Mouse (Mus musculus) 3T3-L1 (cell line): ENCODE measurements at regions not wholly inside any gene's neighbourhood (a gene's known extent, or its start where the extent isn't known, plus 50 kb on each side); places are given as distances from the start of the nearest gene placed in this dataset.

ENCODE experiments used
- DNase-seq: peaks from one replicate; pipeline ENCODE4 v3.0.0-alpha.2; 2015; ENCODE audit warnings: low read depth, low spot score

DNA sequence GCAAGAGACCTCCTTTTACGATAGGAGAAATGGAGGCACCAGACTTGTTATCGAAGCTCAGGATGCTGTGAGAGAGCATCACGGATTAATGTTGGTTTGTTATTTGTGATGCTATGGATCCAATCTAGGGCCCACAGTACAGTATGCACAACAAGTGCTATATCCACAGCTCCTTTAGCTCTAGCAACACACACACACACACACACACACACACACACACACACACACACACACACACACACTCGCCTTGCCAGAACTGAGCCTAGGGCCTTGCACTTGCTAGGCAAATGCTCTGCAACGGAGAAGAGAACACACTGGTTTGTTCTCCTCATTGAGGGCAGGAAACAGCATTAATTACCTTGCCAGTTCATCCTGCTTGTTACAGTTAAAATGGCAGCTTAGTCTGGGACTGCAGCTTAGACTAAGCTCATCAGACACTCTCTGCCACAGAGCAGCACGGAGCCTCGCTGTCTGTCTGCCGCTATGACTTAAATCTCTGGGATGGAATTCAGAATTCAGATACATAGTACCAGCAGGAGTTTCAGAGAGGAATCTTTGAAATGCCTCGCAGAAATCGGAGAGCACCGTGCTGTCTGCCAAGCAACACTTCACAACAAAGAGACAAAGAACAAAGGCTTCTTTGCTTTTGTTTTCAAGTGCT is 285.0 kb downstream of the Rngtt start:
- DNase-seq, result no peak

DNA sequence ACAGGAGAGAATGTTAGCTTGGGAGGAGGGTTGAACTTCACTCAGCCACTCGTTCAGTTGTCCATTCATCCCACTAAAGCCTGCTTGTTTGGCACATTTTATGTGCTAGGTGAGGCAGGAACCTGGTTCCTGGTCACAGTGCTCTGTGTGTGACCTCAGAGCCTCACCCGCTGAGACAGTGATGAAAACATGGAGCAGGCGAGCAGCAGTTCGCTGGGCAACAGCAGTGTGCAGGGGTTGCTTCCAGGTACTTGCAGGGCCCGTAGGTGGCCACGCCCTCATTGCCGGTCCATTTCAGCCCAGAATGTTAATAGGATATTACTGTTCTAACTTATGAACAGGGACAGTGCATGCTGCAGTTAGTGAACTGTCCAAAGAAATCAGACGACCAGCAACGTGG is 285.7 kb downstream of the Rngtt start:
- DNase-seq, result no peak

DNA sequence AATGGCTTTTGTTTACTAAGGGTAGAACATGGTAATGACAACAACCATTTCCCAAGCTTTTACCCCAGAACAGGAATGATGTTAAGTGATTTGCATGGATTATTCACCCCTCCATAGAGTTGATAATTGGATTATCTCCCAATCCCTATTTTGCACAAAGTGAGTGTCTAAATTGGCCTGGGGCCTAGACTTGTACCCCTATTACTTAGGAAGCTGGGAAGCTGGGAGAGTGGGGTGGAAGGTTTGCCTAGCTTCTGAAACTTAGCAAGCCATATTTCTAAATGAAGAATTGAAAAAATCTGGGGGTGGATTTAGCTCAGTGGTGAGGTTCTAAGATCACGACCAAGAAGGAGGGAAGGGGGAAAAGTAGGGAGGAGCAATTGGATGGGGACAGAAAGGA is 289.9 kb downstream of the Rngtt start:
- DNase-seq, result no peak

DNA sequence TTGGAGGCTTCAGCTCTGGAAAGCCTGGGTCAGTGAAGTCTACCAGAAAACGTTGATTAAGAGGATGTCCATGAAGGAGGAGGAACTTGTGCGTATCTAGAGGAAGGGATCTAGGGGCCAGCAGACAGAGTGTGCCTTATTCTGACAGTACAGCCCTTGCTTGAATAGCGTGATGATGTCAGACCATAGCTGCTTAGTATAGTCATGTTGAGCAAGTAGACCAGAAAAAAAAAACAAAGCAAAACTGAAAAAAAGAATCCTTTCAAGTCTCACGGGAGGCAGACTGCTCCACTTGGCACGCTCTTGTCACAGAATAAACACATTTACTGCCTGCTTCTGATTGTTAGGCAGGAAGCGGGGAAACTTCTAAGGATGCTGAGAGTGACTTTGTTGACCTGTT is 290.7 kb downstream of the Rngtt start:
- DNase-seq, result no peak

DNA sequence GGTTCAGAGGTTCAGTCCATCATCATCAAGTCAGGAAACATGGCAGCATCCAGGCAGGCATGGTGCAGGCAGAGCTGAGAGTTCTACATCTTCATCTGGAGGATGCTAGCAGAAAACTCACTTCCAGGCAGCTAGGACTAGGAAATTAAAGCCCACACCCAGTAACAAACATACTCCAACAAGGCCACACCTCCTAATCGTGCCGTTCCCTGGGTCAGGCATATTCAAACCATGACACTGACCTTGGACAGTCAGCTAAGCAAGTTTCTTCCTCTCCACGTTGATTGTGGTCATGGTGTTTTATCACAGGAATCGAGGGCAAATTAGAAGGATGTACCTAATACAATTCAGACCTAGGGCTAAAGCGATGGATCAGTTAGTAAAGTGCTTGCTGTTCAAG is 294.5 kb downstream of the Rngtt start:
- DNase-seq, result no peak

DNA sequence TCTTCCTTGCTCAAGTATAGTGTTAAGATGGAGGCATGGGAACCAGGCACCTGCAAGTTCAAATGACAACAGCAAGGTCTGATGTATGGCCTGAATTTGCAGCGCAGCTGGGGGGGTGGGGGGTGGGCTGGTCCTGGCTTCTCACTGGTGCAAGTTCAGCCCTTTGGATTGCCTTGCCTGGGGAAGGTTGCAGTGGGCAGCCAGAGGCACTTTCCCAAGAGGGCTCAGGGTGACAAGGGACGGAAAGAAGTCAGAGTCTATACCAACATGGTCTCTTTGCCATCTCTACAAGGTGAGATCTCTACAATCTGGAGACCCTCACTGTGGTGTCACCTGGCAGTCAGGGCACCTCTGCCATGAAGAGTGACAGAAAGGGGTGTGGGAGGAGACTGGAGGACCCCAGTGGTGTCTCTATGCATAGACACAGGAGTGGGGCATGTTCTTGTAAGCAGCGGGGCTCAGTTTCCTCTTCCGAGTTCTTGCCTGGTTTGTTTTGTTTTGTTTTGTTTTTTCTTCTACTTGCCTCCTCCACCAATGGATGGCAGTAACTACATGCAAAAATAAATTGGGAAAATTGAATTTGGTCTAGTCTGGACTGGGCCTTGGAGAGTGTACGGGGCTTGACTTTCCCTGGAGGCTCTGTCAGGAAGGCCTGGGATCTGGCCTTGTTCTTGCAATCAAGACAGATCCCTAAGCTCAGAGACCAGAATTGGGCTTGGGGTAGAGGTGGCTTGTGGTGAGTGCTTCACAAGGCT is 284.4 kb upstream of the Cnr1 start:
- no peak for DNase-seq

DNA sequence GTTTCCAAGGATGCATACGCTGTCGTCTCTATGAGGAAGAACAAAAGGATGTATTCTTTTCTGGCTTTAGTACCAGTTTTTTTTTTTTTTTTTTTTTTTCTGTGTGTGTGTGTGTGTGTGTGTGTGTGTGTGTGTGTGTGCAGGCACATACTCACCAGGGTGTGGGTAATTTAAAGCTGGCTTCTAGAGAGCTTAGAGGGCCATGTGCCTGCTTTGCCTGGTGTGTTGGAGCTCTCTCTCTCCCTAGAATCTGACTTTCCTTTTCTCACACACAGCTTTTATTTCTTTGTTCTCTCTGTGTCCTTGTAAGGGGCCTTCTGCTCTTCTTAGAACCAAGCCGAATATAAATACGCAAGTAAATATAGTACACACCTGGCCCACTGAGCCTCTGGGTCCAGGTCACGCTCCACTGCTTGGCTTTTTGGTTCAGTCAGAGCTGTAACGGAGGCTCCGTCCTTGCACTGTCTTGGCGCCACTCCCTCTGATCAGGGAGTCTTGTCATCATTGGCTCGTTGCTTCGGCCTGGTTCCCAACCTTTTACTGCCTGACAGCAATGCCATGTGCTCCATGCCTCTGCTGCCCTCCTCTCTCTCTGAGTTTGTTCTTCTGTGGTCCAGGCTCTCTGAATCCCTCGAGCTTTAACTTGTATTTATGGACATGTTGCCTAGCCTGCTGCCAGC is 283.7 kb upstream of the Cnr1 start:
- DNase-seq, result no peak

DNA sequence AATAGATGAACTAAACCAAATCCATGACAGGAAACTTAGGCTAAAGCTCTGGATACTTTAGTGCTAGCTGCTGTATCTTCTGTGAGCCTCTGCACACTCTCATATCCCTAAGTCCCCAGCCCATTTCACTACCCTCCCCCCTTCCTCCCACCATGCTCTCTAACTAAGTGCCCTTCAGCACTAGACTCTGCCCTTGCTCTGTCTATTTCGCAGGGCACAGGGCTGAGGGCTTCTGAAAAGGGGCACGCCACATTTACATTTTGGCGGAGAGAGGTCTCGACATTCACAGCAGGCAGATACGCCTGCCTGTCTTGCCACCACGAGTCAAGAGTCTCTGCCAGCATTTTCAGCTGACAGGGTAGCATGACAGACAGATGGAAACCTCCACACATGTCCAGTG is 282.5 kb upstream of the Cnr1 start:
- no peak for DNase-seq

DNA sequence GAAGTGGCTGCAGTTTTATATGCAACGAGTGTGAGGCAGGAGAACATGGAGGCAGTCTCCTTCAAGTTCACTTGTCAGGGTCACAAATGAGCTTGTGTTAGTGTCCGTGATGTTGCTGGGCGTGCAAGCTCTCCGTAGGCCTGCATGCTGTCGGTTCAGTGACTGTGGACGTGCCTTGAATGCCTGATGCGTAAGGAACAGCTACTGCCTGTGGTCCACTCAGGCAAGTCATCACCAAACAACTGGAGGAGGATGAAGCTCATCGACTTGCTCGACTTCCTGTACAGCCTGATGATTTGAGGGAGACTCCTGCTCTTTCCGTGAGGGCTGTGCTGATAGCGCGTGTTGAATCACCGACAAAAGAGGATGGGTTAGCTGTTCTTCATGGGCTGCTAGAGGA is 281.9 kb upstream of the Cnr1 start:
- no peak for DNase-seq

DNA sequence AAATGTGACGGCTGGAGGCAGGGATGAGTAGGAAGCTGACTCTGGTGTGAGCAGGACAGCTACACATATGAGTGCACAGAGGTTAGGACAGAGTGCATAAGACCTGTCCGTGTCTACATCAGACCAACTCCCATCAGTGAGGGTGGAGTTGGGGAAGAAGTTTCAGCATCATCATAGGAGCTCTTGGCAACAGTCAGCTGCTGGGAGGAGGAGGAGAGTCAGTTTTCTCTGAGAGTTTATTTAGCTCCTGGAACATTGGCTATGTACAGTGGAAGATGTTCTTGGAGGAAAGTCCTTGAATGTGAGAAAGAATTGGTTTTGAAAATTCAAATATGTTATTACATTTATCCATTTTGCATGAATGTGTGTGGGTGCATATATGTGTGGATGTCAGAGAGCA is 279.2 kb upstream of the Cnr1 start:
- DNase-seq, result no peak

DNA sequence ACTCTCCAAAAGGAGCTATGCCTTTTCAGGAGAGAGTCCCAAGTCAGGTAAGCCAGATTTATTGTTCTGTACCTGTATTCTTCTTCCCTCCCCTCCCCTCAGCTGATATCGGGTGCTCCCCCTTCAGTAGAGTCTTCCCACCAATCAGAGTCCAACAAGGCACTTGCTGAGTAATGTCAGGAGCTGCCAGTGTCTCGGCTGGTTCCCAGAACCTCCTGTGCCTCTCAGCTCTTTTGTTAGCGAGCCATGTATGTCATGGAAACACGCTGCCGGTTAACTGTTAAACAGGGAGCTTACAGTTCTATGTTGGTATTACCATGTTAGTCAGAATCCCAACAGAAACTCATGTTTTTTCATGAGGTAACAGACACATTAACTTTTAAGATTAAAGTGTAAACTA is 273.1 kb upstream of the Cnr1 start:
- no peak for DNase-seq

DNA sequence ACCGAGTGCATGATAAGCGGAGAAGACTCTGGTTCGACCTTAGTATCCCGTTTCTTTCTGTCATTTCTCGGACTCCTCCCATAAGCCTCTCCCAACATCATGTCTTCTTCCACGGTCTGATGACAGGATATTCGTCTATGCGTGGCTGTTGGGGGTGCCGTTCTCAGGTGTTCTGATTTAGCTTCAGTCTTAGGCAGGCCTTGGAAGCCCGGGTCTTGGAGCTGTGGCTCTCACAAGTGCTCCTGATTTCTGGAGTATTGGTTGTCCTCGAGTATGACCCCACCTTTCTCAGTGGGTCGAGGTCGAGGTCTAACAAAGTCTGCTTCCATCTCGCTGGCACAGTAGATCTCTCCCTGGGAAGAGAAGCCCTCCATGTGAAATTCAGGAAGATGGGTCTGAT is 264.6 kb upstream of the Cnr1 start:
- DNase-seq, result no peak

DNA sequence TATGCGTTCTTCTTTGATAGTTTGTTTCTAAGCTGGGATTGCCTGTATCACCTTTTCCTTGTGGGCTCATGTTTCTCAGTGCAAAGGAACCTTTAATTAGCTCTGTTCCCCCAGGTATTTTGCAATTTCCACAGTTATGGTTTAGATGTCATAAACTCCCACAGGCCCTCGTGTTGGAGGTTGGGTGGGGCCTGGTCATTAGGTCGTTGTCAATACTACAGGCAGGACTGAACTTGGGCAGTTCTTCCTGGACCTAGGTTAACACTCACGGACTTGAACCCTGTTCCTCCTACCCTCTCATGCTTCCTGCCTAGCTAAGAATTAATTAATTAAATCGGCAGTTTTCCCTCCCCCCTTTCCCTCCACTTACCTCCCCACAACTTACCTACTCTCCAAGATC is 263.8 kb upstream of the Cnr1 start:
- DNase-seq, result no peak

DNA sequence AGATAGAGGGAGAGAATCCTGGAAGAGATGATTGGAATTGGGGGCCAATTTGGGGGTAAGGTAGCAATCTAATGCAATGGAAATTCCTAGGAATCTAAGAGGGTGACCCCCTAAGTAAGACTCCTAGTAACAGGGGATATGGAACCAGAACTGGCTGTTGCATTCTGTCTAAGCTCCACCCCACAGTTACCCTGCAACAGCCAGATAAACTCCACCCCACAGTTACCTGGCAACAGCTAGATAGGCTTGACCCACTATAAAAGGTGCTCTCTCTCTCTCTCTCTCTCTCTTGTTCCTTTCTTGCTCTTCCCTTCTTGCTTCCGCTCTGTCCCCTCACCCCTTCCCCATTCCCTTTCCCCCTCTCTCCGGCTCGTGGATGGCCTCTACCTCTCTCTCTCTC is 262.5 kb upstream of the Cnr1 start:
- no peak for DNase-seq

DNA sequence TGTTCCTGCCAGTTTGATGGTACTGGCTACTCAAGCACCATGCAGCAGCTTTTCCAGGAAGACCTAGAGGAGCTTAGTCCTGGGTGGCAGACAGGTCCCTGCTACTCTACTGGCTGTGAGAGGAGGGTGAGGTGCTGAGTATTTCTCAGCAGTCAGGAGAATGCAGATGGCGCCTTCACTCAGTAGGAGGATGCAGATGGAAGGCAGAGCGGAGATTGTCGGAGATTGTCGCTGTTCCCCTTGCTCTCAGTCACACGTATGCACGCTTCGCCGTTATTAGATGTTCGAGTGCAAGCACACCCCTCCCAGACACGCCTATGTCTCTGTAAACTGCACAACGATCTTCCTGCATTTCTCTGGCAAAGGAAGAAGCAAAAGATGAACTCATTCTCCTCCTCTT is 261.4 kb upstream of the Cnr1 start:
- DNase-seq, result no peak

DNA sequence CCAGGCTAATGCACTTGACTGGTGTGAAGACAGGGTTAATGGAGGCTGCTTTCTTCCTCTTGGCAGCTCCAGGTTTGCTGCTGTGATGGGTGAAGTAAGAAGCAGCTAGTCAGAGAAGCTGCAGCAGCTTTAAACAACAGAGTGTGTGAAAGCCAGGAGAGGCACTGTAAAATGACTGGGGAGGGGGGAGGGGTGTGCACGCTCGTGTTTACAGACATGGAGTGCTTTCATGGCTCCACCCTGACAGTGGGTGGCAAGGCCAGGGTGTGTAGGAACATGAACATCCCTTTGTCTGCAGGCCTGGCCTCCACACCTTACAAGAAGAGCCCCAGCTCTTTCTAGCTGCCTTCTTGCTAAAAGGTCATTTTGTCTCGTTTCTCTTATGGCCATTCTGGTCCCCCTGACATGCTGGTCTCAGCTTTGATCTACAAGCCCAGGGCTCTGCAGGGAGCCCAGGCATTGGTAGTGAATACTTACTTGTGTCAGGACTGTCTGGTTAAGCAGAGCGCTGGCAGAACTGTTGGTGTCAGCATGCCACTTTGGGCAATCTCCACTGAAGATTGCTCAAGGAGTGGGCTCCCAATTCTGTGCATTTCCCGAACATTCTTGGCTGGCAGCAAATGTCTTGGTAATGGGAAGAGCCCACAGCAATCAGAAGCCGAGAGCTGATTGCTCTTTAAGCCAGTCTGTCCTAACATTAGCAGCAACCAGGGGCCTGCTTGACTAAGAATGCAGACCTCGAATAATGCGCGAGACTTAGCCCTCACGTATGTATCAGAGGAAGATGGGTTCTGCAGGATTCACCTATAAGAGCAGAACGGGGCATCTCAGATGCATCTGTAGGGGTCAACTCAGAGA is 260.5 kb upstream of the Cnr1 start:
- no peak for DNase-seq

DNA sequence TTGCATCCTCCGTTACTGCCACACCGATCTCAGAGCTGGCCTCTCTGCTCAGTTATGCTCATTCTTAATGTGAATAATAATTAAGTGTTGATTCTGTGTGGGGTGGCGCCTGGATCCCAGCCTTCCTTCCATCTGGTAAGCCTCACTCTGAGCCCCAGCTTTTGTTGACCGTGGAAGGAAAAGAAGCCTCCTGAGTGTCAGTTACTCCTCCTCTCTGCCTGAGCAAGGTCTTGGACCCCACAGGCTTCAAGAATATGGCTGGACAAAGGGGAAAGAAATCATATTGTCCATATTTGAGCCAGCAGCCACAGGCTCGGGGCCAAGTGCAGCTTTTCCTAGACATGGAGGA is 259.9 kb upstream of the Cnr1 start:
- DNase-seq, result no peak

DNA sequence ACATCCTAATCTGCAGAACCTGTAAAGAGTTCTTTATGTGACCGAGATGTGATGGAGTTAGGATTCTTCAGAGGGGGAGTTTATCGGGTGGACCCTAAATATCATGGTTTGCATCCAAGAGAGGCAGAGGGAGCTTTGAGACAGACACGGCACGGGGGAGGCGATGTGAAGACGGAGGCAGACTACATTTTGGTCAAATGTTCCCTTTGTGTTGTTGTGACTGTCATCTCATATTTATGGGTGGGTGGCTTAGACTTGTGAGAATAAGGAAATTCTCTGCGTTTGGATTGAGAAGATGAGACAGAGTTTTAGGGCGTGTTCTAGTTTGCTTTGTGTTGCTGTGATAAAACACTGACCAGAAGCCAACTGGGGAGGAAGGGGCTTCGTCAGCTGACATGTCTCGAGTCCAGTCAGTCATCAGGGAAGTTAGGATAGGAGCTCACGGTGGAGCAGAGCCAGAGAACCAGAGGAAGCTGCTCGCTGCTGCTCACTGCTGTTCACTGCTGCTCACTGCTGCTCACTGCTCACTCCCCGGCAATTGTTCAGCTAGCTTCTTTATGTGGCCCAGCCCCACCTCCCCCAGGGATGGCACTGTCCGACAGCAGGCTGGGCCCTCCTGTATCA is 259.0 kb upstream of the Cnr1 start:
- DNase-seq, result no peak

DNA sequence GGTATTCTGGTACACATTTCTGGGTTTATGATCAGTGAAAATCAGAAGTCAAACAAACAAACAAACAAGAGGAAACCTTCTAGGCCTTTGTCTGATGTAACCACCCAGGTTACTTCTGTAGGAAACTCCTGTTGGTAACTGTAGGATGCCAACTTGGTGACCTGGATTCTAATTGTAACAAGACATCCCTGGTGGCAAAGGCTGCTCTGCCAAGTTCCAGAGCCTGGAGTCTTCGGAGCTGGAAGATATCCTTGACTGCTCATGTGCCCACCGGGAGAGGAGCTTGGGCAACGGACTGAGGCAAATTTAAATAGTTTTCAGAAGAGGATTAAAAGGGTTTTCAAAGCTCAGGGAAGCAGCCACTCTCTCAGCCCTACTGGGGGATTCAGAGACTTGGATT is 256.0 kb upstream of the Cnr1 start:
- no peak for DNase-seq

DNA sequence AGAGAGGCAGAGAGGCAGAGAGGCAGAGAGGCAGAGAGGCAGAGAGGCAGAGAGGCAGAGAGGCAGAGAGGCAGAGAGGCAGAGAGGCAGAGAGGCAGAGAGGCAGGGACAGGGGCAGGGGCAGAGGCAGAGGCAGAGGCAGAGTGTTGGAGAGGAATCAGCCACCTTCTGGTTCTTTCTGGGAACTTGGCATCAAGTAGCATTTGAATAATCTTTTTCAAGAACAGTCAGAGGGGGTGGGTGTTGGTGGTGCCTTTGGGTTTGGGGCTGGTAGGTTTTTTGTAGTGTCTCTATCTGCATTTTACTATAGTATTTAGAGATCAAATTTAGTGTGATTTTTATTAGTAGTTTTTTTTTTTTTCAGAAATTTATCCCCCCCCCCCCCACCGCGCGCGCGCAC is 249.3 kb upstream of the Cnr1 start:
- DNase-seq, result no peak

DNA sequence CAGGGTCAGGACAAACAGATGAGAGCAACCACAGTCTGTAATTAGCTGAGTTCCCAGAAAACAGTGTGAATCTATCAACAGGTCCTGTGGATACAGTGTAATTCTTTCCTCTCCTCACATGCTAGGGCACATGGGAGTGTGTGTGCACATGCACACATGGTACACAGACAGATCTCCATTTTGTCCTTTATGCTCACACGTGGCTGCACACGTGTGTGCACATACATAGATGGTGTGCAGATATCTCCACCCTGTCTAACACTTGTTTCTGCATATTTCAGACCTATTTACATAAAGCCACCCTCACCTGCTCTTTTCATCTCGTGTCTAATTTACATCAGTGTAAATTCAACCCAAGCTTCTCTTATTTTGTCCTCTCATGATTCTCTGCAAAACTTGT is 245.0 kb upstream of the Cnr1 start:
- DNase-seq, result no peak

DNA sequence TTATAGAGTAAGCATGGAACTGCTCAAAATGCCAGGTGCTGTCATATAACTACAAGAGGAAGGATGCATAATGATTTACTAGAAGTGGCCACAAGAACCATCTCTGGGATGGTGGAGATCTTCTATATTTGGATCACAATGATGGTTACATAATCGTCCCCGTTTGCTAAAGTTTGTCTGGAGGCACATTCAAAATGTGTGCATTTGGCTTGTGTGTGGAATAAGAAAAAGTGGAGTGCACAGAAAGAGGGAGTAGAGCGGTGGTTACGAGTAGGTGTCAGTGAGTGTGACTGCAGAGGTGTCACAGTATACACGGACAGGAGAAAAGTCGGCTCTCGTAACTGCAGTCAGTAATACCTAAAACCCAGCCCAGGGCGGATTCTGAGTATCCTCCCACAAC is 238.3 kb upstream of the Cnr1 start:
- DNase-seq, result no peak
